Mouse (Mus musculus) v-Abl transformed pro-B cells (cell line): ENCODE data around the gene Rplp2.

Experiments used
- in situ Hi-C, 2 experiments: fragments of 400-800 bp; cut with MboI; formaldehyde crosslinking; loops; one replicate each; pipeline ENCODE4 v1.15.1; 2025; ENCODE audit not compliant: unreplicated experiment in 2 of 2

The Rplp2 gene

GRCm38 (mm10) chr7:141495940-141496339, 48.8 kb downstream of the Rplp2 start:
- in situ Hi-C loops = loop anchor here (25.0 kb wide), 1 partner anchor 166 kb away; the partner anchor contains the start of gene Muc6 (in 2 of the 2)

GRCm38 (mm10) chr7:141497600-141497999, 50.4 kb downstream of the Rplp2 start:
- in situ Hi-C loops = loop anchor here (25.0 kb wide), 1 partner anchor 165 kb away; the partner anchor contains the start of gene Muc6 (in 2 of the 2)
